Mouse (Mus musculus): ENCODE measurements around the gene Cd3eap. TPM values are rescaled to one million over a fixed set of nuclear protein-coding genes. Genes with fewer than 3 reads are reported as not detected.

Gene Cd3eap
- 10 to 100 TPM in 1 of 2 experiments, 1 to 10 TPM in 1; 8.2 to 11.0 TPM for total RNA-seq (2021)

DNA sequence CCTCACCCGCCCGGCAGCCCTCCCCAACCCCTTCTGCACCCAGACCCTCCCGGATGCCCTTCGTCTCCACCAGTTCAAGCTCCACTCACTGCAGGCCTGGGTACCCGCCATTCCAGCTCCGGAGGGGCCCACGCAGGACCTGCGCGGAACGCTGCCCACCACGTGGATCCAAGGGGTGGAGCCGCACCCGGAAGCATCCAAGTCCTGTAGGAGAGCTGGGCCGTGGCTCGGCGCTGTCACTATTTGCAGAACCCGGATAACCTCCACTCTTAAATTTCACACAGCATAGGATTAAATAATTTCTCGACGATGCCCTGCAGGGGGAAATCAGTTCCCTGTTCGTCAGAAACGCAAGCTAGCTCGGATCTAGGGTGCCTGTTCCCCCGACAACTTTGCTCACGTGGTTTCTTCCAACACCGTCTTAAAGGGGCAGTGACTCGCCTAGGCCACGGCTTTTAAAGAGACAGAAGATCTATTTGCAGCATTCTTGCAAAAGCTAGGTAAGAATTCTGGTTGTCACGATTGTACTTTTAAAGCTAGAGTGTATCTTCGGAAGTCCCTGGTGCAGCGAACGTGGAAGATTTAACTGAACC is at the start of gene Cd3eap, which contains the start of gene Ppp1r13l:
Cd3eap (minus strand) TSS at position 185 of the 593 bp plus-strand sequence.
Ppp1r13l (plus strand) TSS at position 451 of the 593 bp plus-strand sequence.
- DNase-seq = peak; percentile 92
- intact Hi-C loops (cut with DNase I) = no loop called here

DNA sequence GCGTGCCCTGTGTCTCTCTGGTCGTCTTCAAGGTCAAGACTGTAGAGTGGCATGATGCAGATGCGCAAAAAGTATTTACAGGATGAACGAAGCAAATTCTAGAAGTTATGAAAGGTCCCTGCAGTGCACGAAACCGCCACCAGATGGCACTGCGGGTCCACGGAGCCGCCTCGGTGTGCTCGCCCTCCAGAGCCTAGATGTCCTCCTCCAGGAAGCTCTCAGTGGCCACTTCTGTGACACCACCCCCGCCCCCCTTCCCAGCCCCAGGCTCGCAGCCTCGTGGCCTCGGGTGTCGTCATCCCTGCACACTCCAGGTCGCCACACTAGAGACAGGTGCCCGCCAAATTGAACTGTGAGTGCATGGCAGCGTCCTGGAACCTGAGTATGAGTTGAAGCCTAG is 46.1 kb upstream of the Cd3eap start:
- peak; percentile 83 to 93 for DNase-seq
- intact Hi-C loops (cut with DNase I) = loop anchor here (2.0 kb wide), 1 partner anchor 213 kb away; no protein-coding TSS in a partner anchor

DNA sequence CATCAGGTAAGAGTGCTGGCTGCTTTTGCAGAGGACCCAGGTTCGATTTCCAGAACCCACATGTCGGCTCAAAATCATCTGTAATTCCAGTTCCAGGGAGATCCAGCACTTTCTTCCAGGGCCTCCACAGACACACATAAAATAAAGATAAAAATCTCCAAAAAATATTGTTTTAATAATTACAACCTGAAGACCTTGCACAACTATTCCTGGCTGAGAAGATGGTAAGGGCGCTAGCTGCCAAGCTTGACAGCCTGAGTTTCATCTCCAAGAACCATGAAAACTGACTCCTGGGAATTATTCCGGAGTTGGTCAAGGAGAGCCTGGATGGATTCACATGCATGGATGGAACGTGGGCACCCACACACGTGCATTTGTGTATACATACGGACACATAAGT is 45.2 kb upstream of the Cd3eap start, which contains the start of gene Ckm:
Ckm (plus strand) TSS at position 301 of the 400 bp plus-strand sequence.
- DNase-seq = no peak
- intact Hi-C loops (cut with DNase I) = loop anchor here (2.0 kb wide), 1 partner anchor 214 kb away; no protein-coding TSS in a partner anchor

DNA sequence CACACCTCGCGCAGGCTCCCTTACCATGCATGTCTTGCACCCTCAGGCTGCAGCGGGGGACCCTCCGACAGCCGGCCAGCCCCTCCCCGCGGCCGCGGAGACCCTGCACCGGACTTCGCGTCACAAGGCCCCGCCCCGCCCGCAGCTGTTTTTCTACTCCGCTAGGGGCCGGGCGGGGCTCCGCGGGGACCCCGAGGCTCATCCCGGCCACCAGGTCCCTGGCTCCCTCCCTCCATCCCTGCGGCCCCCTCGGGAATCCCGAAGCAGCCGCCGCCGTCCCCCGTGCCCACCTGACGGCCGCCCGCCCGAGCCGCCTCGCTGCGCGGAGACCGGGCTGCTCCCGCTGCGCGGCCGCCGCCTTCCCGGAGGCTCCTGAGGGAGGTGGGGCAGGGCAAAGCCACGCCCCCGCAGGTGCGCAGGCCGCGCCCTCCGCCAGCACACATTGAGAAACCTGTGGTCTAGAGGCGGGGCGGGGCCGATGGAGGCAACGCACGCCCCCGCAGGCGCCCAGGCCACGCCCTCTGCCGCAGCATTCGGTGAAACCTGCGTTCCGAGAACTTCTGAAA is 44.5 kb upstream of the Cd3eap start, which contains the start of gene Klc3:
Klc3 (minus strand) TSS at position 374 of the 566 bp plus-strand sequence.
- intact Hi-C loops (cut with DNase I) = loop anchor here (2.0 kb wide), 1 partner anchor 215 kb away; no protein-coding TSS in a partner anchor
- DNase-seq = no peak

DNA sequence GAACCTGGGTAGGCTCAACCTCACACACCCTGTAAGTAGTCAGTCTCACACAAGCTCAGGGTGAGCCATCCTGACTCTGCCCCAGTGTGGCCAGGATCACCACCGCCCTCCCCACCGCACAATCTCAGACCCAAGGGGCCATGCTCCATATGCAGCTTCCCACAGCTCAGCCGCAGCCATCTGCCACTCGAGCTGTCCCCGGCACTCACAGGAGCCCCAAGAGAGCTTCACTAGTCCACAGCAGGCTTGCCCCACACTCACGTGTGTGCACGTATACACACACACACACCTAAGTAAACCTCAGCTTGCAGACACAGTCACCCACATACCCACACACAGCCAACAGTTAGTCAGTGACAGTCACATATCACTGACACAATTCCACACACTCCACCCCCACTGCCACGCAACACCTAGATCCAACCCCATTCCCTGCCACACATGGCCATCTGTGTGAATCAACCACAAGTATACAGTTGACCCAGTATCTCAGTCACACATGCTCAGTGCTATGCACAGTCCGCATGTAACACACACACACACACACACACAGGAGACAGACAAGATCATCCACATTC is 43.3 kb upstream of the Cd3eap start:
- intact Hi-C loops (cut with DNase I) = no loop called here
- no peak for DNase-seq

DNA sequence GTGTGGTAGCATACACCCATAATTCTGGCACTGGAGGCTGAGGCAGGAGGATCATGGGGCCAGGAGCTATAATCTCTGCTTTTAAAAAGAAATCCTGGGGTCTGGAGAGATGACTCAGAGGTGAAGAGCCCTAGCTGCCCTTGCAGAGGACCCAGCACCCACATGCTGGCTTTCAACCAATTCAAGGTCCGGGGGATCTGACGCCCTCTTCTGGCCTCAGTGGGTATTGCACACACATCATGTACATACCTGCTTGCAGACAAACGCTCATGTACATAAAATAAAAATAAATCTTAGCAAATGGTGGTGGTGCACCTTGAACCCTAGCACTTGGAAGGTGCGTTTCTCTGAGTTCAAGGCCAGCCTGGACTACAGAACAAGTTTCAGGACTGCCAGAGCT is 41.7 kb upstream of the Cd3eap start:
- DNase-seq = no peak
- intact Hi-C loops (cut with DNase I) = no loop called here

DNA sequence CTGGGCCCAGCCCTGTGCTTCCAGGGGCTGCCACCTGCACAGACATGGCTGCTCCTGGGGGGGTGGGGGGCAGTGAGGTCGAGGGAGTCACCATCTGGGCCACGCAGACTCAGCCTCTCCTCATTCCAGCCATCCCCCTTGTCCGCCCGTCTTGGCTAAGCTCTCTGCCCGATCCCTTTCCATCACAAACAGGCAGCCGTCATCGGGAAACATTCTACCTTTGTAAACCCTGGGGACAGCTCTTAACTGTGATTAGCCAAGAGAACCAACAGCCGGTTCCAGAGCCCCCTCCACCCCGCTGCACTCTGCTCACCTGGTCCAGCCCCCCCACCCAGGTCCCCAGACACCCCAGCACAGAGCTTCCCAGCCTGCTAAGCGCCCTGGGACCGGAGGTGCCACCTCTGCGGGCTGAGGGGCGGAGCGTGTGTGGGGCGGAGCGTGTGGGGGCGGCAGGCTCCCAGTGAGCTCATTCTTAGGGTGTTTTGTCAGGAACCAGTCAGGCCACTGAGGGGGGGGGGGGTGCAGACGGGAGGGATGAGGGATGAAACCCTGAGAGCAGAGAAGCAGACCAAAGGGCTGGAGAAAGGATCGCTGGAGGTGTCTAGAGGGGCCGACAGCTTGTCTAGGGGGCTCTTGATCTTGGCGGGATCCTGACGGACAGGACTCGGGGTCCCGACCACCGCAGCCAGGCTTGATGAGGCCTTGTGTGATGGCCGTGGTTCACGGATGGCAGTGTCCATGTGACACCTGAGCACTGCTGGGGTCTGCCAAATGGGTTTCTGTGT is 40.4 kb upstream of the Cd3eap start:
- intact Hi-C loops (cut with DNase I) = no loop called here
- peak in 1 of 2 experiments; percentile 46 for DNase-seq

DNA sequence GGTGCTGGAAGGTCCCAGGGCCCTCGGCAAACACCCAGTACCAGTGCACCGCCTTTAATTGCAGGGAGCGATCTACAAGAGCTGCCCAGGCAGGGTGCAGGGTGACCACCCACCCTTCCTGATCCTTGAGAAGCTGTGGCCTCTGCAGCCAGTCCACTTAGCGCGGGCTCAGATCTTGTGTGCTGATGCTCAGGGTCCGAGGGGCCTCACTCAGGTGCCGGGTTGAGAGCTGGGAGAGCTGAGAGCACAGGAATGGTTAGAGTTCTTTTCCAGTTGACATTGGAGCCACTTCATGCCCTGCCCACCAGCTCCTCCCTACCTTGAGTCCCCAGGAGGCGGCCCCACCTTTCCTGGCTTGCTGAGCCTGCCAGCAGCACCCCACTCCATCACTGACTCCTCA is 35.2 kb upstream of the Cd3eap start:
- no peak for DNase-seq
- intact Hi-C loops (cut with DNase I) = no loop called here

DNA sequence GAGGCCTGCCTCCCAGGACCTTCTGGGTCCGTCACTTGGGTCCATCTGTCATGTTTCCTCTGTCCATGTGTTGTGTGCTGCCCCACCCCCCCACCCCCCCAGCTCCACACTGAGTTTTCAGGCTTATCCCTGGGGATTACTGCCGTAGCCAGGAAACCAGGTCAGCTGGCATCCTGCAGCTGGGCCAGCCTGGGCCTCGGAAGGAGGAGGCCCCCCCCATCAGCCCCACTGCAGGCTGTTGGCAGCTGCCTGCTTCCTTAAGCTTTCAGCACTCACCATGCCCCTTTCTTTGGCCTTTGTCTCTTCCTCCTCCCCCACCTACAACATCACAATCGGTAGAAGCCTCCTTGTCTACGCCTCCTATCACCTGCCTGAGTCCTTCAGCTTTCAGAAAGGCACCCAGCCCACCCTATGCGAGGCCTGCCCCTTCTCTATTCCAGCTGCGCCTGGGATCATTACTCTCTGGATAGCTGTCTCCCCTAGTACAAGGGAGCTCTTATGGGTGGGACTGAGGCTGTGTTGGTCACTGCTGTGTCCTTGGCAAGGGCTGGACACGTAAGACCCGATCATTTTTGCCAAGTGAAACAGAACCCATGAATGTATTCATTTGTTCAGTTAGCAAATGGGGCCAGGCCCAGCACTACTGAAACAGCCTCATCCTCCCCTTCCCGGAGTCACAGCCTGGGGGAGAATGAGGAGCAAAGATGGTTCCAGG is 29.6 kb upstream of the Cd3eap start:
- intact Hi-C loops (cut with DNase I) = no loop called here
- DNase-seq = no peak

DNA sequence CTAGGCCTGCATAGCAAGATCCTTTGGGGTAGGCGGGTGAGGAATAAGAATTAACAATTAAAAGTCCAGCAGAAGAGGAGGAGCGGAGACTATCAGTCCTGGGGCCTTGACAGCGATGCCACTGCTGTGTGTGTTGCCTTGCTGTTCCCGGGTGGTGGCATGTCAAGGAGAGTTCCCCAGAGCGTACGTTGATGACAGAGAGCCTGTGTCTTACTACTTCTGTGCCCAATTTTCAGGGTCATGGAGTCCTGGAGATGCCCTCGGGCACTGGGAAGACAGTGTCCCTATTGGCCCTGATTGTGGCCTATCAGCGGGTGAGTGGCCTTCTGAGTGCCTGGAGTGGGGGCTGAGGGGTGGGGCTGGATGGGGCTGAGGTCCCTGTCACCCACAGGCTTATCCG is 24.4 kb upstream of the Cd3eap start:
- intact Hi-C loops (cut with DNase I) = no loop called here
- no peak for DNase-seq

DNA sequence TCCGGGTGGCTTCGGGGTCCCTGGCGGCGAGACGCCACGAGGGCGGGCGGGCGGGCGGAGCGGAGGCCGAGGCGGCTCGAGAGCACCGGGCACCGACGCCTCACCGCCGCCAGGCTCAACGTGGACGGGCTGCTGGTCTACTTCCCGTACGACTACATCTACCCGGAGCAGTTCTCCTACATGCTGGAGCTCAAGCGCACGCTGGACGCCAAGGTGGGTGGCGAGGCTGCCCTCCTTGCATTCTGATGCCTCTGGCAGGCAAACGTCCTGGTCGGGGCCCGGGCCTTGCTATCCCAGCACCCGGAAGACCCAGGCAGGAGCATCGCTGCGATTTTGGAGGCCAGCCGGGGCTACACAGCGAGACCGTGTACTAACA is 22.9 kb upstream of the Cd3eap start:
- no peak for DNase-seq
- intact Hi-C loops (cut with DNase I) = no loop called here

DNA sequence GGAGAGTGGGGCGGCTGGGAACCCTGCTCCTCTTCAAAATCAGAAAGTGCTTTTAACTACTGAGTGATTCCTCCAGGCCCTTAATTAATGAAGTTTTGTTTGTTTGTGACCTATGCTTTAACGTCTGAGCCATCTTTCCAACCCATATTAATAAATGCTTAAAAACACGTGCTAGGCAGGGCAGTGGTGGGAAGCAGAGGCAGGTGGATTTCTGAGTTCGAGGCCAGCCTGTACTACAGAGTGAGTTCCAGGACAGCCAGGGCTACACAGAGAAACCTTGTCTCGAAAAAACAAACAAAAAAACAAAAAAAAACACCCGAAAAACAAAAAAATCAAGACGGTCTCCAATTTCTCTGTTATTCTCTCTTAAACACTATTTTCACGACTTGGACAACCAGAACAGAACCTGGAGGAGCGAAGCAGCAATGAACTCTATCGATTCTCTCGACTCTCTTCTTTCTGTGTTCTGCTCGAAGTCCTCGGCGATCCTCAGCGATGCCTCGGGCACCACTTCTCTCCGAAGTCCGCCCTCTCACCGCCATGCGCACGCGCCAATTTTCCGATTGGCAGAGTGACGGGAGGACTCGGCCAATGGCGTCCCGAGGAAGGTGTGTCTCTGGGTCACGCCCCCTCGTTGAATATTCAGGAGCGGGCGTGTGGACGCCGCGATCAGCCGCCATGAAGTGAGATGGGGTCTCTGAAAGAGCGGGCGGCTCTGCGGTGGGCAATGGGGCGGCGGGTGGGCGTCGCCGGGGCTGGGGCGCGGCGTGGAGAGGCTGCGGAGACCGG is 22.3 kb upstream of the Cd3eap start, which contains the start of gene Ercc2:
Ercc2 (plus strand) TSS at position 634 of the 789 bp plus-strand sequence.
- peak; percentile 100 for DNase-seq
- intact Hi-C loops (cut with DNase I) = no loop called here

DNA sequence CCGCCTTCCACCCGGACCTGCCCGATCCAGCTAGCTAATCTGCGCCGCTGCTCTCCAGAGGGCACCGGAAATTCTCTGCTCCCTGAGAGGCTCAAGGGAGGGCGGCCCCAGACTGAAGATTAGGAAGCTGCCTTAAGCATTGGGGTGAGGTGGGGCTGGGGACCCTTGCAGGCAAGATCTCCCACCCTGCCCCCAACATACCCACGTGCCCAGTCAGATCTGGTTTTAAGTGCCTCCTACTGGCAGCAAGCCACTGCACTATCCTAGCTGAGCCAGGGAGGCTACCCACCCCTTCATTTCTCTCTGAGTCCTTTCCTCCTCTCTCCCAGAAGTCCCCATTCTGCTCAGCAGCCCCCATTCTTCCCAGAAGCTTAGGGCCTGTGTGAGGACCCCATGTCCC is 18.8 kb upstream of the Cd3eap start:
- peak; percentile 36 to 37 for DNase-seq
- intact Hi-C loops (cut with DNase I) = no loop called here

DNA sequence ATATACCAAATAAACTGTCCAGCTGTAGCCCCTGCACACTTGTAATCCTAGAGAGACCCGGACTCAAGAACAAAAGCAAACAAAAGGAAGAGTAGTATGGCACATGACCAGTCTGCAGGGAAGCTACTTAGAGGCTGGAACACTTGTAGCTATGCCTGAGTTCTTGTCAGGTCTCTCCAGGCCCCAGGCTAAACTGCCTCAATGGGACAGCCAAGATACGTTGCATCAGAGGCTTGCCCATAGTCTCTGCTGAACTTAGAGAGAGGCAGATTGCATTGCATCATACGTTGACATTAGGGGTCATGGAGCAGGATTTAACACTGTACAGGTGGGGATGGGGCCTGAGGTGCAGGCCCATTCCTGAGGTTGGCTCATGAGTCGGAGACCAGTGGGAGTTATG is 16.7 kb upstream of the Cd3eap start:
- DNase-seq = no peak
- intact Hi-C loops (cut with DNase I) = no loop called here

DNA sequence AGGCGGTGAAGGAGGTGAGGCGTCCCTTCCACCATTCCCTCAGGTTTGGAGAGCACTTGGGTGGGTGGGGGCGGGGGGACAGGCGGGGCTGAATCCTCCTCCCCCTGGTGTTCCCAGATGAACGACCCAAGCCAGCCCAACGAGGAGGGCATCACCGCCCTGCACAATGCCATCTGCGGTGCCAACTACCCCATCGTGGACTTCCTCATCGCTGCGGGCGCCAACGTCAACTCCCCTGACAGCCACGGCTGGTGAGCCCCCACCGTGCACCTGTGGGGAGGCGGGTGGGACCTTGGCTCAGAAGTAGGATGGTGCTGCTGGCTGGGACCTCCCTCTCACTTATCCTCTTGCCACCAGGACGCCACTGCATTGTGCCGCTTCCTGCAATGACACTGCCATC is 16.1 kb upstream of the Cd3eap start:
- intact Hi-C loops (cut with DNase I) = no loop called here
- no peak for DNase-seq

DNA sequence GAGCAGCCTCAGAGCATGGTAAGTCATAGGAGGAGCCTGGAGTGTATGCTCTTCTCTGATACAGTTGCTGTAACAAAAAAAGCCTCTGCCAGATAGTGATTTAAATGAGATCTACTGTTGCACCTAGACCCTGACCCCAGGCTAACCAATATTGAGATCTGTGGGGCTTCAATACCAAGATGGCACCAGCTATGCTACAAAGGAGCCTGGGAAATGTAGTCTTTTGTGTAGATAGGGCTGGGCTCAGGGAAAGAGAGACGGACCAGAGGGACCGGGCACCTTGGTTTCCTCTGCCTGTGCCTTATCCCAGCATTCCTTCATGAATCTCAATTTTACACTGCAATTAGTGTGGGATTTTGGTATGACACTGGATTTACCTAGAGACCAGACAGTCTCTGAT is 14.1 kb upstream of the Cd3eap start:
- DNase-seq = no peak
- intact Hi-C loops (cut with DNase I) = no loop called here

DNA sequence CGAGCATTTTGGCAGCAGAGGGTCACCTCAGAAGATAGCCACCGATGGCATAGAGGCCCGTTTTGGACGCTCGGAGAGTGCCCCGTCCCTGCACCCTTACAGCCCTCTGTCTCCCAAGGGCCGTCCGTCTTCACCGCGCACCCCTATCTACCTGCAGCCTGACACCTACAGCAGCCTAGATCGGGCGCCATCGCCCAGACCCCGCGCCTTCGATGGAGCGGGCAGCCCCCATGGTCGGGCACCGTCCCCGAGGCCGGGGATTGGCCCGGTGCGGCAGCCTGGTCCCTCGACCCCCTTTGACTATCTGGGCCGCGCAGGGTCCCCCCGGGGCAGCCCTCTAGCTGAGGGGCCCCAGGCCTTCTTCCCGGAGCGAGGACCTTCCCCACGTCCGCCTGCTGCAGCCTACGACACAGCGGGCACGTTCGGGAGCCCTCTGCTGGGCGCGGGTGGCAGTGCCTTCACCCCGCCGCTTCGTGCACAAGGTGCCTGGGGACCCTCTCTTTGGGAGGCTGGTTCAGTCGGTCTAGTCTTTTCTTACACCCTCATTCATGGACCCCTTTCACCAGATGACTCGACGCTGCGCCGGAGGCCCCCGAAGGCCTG is 10.6 kb upstream of the Cd3eap start:
- intact Hi-C loops (cut with DNase I) = no loop called here
- peak; percentile 58 to 68 for DNase-seq

DNA sequence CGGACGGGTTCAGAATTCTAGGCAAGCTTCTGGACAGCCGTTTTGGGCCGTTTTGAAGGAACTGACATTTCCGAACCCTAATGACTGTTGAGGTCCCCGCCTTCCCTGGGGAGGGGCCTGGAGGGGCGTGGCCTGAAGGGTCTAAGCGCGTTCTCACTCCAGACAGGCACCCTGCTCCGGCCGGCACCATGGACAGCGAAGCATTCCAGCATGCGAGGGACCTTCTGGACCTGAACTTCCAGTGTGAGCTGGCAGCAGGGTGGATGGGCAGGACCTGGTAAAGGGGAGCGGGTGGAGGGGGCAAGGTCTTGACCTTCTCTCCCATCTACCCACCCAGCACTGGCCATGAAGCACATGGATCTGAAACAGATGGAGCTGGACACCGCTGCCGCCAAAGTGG is 9.1 kb upstream of the Cd3eap start:
- DNase-seq = peak; percentile 44 to 68

DNA sequence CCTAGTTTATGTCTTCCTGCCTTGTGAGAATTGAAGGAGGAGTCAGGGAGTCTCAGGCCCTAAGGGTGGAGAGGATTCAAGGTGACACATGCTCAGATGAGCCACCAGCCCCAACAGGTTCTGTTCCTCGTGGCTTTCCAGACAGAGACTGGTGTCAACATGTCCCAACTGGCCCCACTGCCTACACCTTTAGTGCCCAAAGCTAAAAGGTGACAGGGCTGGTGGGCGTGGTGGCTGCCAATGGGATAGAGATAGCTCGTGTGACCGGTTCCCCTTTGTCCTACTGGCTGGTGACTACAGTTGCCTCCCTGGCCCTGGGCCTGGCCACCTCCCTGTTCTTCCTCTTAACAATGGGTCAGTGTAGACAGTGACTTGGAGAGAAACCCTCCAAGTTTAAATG is 6.1 kb upstream of the Cd3eap start:
- no peak for DNase-seq
- intact Hi-C loops (cut with DNase I) = no loop called here

More for the DNA sequence above, 9.1 kb upstream of the Cd3eap start:
- intact Hi-C loops (cut with DNase I) = no loop called here

Measured in heart, postnatal 10 days (tissue).